Mouse (Mus musculus) lung, postnatal 36 days (tissue): ENCODE results near the gene Xrra1.
"Not testable (repeated sequence)": the region's sequence is repeated elsewhere in the genome, so short reads cannot be mapped to it uniquely, and the experiment has no call there.

Experiments used
- DNase-seq: peaks from one replicate; pipeline ENCODE4 v3.0.0; 2022; ENCODE audit warnings: mixed read lengths

Gene Xrra1

GRCm38 (mm10) chr7:99956095-99956494 is 97.2 kb downstream of the Xrra1 start:
- DNase-seq, result no peak

DNA sequence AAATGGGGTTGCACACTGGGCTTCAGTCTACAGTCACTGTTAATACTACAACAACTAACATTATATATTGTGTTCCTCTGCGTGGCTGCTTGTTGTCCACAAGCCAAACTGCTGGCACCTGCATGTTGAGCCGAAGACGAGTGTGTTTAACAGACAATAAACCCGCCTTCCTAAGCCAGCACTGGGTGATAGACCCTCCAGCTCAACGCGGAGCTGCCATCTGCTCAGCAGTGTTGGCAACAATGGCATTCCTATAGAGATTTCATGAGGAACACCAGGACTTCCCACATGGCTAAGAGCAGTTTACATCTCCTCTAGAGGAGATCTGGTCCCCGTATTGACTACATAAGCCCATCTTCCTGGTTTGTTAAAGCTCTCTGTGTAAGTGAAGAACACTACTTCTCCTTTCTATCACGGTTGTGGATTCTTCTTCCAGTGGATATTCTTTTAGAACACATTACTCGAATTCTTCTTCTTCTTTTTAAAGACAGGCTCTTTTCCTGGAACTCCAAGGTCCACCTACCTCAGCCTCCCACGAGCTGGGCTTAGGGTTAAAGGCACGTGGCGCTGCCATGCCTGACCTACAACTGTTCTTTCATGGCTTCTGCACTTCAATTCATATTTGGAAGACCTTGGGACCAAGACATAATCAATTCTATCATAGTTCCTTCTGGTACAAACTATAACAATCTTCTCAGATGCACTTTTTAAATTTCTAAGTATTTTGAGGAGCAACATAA is 98.5 kb downstream of the Xrra1 start:
- no peak for DNase-seq

DNA sequence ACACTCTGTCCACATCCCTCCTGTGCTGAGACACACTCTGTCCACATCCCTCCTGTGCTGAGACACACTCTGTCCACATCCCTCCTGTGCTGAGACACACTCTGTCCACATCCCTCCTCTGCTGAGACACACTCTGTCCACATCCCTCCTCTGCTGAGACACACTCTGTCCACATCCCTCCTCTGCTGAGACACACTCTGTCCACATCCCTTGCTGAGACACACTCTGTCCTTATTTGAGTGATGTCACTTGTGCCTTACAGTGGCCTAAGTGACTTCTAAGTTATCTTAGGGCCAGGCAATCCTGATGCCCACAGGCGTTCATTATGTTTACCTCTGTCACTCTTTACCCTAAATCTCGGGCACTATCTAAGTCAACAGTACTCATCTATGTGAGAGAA is 101.7 kb downstream of the Xrra1 start:
- DNase-seq, result not testable (repeated sequence)

DNA sequence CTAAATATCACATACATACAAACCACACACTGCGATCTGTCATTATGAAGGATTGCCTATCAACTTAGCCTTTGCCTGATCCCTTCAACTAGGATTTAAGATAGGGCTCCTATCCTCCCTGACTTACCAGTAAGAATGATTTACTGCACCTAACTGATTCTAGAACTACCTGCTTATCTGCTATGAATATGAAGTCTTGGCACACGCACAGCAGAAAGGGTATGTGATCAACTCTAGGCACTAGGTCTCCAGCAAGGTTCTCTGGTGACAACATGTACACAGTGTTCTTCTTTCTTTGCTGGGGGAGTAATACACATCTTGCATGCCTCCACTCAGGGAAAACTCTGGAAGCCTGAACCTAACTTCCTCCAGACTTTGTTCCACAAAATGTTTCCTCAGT is 102.6 kb downstream of the Xrra1 start:
- no peak for DNase-seq

DNA sequence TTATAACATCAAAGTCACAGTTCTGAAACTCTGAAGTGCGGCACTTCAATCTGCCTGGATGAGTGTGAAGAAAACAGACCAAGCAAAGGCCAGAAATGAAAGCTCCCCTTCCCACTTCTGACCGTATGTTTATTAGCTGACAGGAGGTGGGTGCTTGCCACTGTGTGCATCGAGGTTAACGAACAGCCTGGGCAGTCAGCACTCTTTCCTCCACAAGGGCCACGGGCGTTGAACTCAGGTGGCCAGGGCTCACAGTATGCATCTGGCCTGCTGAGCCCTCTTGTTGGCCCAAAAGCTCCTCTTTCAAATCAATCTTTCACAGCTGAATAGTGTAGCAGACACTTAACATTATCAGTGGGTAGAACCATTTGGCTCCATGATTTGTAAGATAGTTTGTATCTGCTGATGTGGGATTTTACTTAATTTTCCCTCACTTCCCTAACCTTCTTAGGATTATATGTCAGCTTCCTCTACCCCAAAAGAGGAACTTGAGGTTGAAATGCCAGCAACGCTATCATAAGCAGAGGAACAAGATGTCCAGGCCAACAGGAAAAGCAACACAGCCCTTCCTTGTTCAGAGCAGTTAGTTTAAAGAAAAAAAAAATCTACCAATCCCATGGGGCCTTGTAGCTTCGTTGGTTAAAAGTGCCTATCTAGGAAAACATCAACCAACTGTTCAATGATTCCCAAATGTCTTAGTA is 103.8 kb downstream of the Xrra1 start:
- peak; percentile 78 for DNase-seq

- no peak for DNase-seq
These were observed 104.4 kb downstream of the Xrra1 start for GRCm38 (mm10) chr7:99963237-99963860.

- no peak for DNase-seq
These were observed 106.3 kb downstream of the Xrra1 start for GRCm38 (mm10) chr7:99965020-99965841.

DNA sequence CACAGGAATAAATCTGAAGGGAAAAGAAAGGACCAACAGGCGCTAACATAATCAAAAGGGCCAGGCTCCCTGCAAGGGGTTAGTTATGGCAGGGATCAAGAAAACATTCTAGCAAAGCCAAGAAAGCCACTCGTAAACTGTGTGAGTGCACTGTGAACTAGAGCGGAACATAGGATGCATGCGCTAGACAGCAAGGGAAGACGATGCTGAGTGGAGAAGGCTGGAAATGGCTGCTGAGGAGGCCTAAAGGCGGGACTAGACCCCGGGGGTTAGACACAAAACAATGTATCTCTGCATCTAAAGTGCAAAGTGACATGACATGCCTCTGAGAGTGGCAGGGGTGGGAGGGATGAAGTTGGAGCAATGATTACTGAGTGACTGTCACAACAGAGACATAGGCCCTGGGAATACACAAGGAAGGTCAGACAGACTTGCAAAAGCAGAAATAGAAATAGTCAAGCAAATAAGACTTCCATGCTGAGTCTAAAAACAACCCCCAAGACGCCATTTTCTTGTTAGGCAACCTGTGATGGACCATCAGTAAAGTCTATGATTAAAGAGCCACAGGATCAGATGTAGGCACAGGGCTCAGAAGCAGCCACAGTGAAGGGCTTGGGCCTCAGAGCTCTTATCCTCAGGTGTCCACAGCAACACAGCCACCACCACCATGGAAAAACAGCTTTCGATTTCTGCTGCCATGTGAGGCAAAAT is 107.2 kb downstream of the Xrra1 start:
- no peak for DNase-seq
